Mouse (Mus musculus) hindbrain, embryonic 13.5 days (tissue): Measurements from ENCODE around the gene Wdr3. TPM values are rescaled to one million over a fixed set of nuclear protein-coding genes. Genes with fewer than 3 reads are reported as not detected.

Experiments used
- ATAC-seq: fragments of 200-750 bp; cut with Nextera tagmentation; 2 replicates; pipeline ENCODE4 v1.8.0; 2017; ENCODE audit warnings: moderate TSS enrichment; ENCODE audit not compliant: low FRiP score
- H3K27ac ChIP-seq: fragments of 300-500 bp; sonication (generic); 2 replicates; pipeline ENCODE4 v1.5.1; 2015; ENCODE audit warnings: inconsistent platforms, mild to moderate bottlenecking, moderate library complexity
- H3K27me3 ChIP-seq: fragments of 300-500 bp; sonication (generic); 2 replicates; pipeline ENCODE4 v1.6.1; 2015; ENCODE audit warnings: mild to moderate bottlenecking, inconsistent platforms
- H3K36me3 ChIP-seq: fragments of 300-500 bp; sonication (generic); 2 replicates; pipeline ENCODE4 v1.6.1; 2015; ENCODE audit warnings: mild to moderate bottlenecking, inconsistent platforms
- H3K4me1 ChIP-seq: fragments of 300-500 bp; sonication (generic); replicated peaks from 2 replicates; pipeline ENCODE4 v1.6.1; 2015; ENCODE audit warnings: inconsistent platforms
- H3K4me2 ChIP-seq: fragments of 300-500 bp; sonication (generic); 2 replicates; pipeline ENCODE4 v1.6.1; 2015; ENCODE audit warnings: inconsistent platforms, mild to moderate bottlenecking, moderate library complexity
- H3K4me3 ChIP-seq: fragments of 300-500 bp; sonication (generic); 2 replicates; pipeline ENCODE4 v1.5.1; 2015; ENCODE audit warnings: mild to moderate bottlenecking, inconsistent platforms
- H3K9ac ChIP-seq: fragments of 300-500 bp; sonication (generic); 2 replicates; pipeline ENCODE4 v1.6.1; 2015; ENCODE audit warnings: mild to moderate bottlenecking, inconsistent platforms
- H3K9me3 ChIP-seq: fragments of 300-500 bp; sonication (generic); 2 replicates; pipeline ENCODE4 v1.6.1; 2016; ENCODE audit warnings: inconsistent platforms
- WGBS: fragments of 180-500 bp; shearing (Covaris S2); methylation state at CpG from one replicate; pipeline ENCODE4 v1.1.7; 2015; 5-methylcytosine and 5-hydroxymethylcytosine counted together
- polyA plus RNA-seq: library from polyadenylated mRNA; unstranded; fragments of >200 nt; fragmentation: Nextera tagmentation; extraction: Ambion mirVana; gene quantifications from 2 replicates; pipeline ENCODE4 v1.2.1, GENCODE M21; 2015

The Wdr3 gene
- polyA plus RNA-seq, 1 experiment from 2014 or later: 41.5 TPM

- 84% methylated on average over 1 of the region's 1 CpGs for WGBS
- no peak for ATAC-seq
- Histone ChIP-seq H3K4me3 (no peak overlapping the region), H3K9ac (no peak overlapping the region), H3K36me3 (no peaks in the 10 kb centered on the region), H3K4me2 (no peak overlapping the region), H3K4me1 (no peaks in the 10 kb centered on the region), H3K9me3 (no peaks in the 10 kb centered on the region), H3K27ac (no peak overlapping the region), H3K27me3 (no peaks in the 10 kb centered on the region)
These were observed 39.8 kb downstream of the Wdr3 start for GRCm38 (mm10) chr3:100122445-100122844.

GRCm38 (mm10) chr3:100121961-100122360 lies 40.2 kb downstream of the Wdr3 start:
- no peak overlapping the region for H3K4me2 ChIP-seq
- no peak overlapping the region for H3K4me3 ChIP-seq
- no peak overlapping the region for H3K27ac ChIP-seq
- no peaks in the 10 kb centered on the region for H3K4me1 ChIP-seq
- no peak for ATAC-seq
- H3K9ac ChIP-seq: no peak overlapping the region
- H3K27me3 ChIP-seq: no peaks in the 10 kb centered on the region
- WGBS: 80% methylated on average over 2 of the region's 2 CpGs
- H3K36me3 ChIP-seq: no peaks in the 10 kb centered on the region
- H3K9me3 ChIP-seq: no peaks in the 10 kb centered on the region

GRCm38 (mm10) chr3:100118681-100119080 lies 43.5 kb downstream of the Wdr3 start:
- Histone ChIP-seq H3K9me3 (no peaks in the 10 kb centered on the region), H3K27me3 (no peaks in the 10 kb centered on the region), H3K27ac (no peak overlapping the region), H3K4me2 (no peak overlapping the region), H3K36me3 (no peaks in the 10 kb centered on the region), H3K9ac (no peak overlapping the region), H3K4me3 (no peak overlapping the region), H3K4me1 (no peaks in the 10 kb centered on the region)
- 72% methylated on average over 2 of the region's 2 CpGs for WGBS
- ATAC-seq: no peak

- 64% methylated on average over 2 of the region's 2 CpGs for WGBS
- no peak overlapping the region for H3K9ac ChIP-seq
- H3K27me3 ChIP-seq: no peaks in the 10 kb centered on the region
- H3K9me3 ChIP-seq: no peaks in the 10 kb centered on the region
- H3K36me3 ChIP-seq: no peaks in the 10 kb centered on the region
- H3K4me2 ChIP-seq: no peak overlapping the region
- ATAC-seq: no peak
- no peak overlapping the region for H3K4me3 ChIP-seq
- no peak overlapping the region for H3K27ac ChIP-seq
- no peaks in the 10 kb centered on the region for H3K4me1 ChIP-seq
These were observed 55.5 kb downstream of the Wdr3 start for GRCm38 (mm10) chr3:100106736-100107135.

- Histone ChIP-seq H3K27ac (no peak overlapping the region), H3K4me3 (no peak overlapping the region), H3K4me2 (no peak overlapping the region), H3K36me3 (no peaks in the 10 kb centered on the region), H3K27me3 (no peaks in the 10 kb centered on the region), H3K9ac (no peak overlapping the region), H3K9me3 (no peaks in the 10 kb centered on the region), H3K4me1 (no peaks in the 10 kb centered on the region)
- ATAC-seq: no peak
- 95% methylated on average over 3 of the region's 3 CpGs for WGBS
These were observed 59.7 kb downstream of the Wdr3 start for GRCm38 (mm10) chr3:100102386-100103092.

Other genes starting within 250 kb of the Wdr3 start
- gene Gdap2, start within 50 bp of the Wdr3 start, polyA plus RNA-seq: 39.9 and 42.1 TPM in 2 replicates